Mouse (Mus musculus) heart, adult 18-20 months (tissue): Measurements from ENCODE around the gene Serpine1. TPM values are rescaled to one million over a fixed set of nuclear protein-coding genes. Genes with fewer than 3 reads are reported as not detected.

Experiments used
- DNase-seq, 2 experiments: peaks; one replicate each; pipeline ENCODE4 v3.0.0; 2021 to 2022; ENCODE audit warnings: mixed read lengths in 1 of 2
- total RNA-seq, 2 experiments: library from RNA; stranded (reverse); gene quantifications; 2 replicates each; pipeline ENCODE4 v1.2.3; 2021

Gene Serpine1
- total RNA-seq, 2 experiments from 2014 or later: 18.4 to 33.2 TPM

GRCm38 (mm10) chr5:137096037-137096436 is 24.0 kb upstream of the Serpine1 start:
- DNase-seq: peak; percentile 71 to 79

GRCm38 (mm10) chr5:137095135-137095534 is 23.1 kb upstream of the Serpine1 start:
- DNase-seq: no peak

GRCm38 (mm10) chr5:137093720-137094119 is 21.7 kb upstream of the Serpine1 start:
- peak; percentile 68 to 69 for DNase-seq

GRCm38 (mm10) chr5:137091560-137091959 is 19.5 kb upstream of the Serpine1 start:
- no peak for DNase-seq

- no peak for DNase-seq
Measured at GRCm38 (mm10) chr5:137090870-137091269, 18.8 kb upstream of the Serpine1 start.

GRCm38 (mm10) chr5:137087410-137087809 is 15.3 kb upstream of the Serpine1 start:
- peak; percentile 66 to 84 for DNase-seq

- DNase-seq: no peak
Measured at GRCm38 (mm10) chr5:137085731-137086130, 13.7 kb upstream of the Serpine1 start.

- no peak for DNase-seq
Measured at GRCm38 (mm10) chr5:137085021-137085420, 13.0 kb upstream of the Serpine1 start.

- no peak for DNase-seq
Measured at GRCm38 (mm10) chr5:137083051-137083450, 11.0 kb upstream of the Serpine1 start.

GRCm38 (mm10) chr5:137079849-137080248 is 7.8 kb upstream of the Serpine1 start:
- DNase-seq: peak; percentile 50 to 75

- DNase-seq: peak; percentile 39 to 55
Measured at GRCm38 (mm10) chr5:137078616-137079015, 6.5 kb upstream of the Serpine1 start.

GRCm38 (mm10) chr5:137078041-137078440 is 6.0 kb upstream of the Serpine1 start:
- DNase-seq: peak; percentile 32 to 39

- no peak for DNase-seq
Measured at GRCm38 (mm10) chr5:137077187-137077586, 5.1 kb upstream of the Serpine1 start.

- DNase-seq: peak; percentile 75 to 88
Measured at GRCm38 (mm10) chr5:137076191-137076930, 4.3 kb upstream of the Serpine1 start.

GRCm38 (mm10) chr5:137075726-137076125 is 3.7 kb upstream of the Serpine1 start:
- peak in 1 of 2 experiments; percentile 23 for DNase-seq

GRCm38 (mm10) chr5:137074191-137074651 is 2.2 kb upstream of the Serpine1 start:
- DNase-seq: peak; percentile 67 to 78

GRCm38 (mm10) chr5:137073141-137073540 is 1.1 kb upstream of the Serpine1 start:
- peak in 1 of 2 experiments; percentile 37 for DNase-seq

- DNase-seq: no peak
Measured at GRCm38 (mm10) chr5:137070881-137071605, 1.0 kb downstream of the Serpine1 start.

- no peak for DNase-seq
Measured at GRCm38 (mm10) chr5:137068711-137069110, 3.4 kb downstream of the Serpine1 start.

- no peak for DNase-seq
Measured at GRCm38 (mm10) chr5:137065923-137066322, 6.1 kb downstream of the Serpine1 start.

GRCm38 (mm10) chr5:137065454-137065853 is 6.6 kb downstream of the Serpine1 start:
- DNase-seq: no peak

GRCm38 (mm10) chr5:137062601-137063000 is 9.5 kb downstream of the Serpine1 start:
- DNase-seq: no peak

GRCm38 (mm10) chr5:137061809-137062481 is 10.1 kb downstream of the Serpine1 start:
- peak; percentile 63 to 80 for DNase-seq
